Mouse (Mus musculus) hindbrain, embryonic 11.5 days (tissue): ENCODE measurements at regions not wholly inside any gene's neighbourhood (a gene's known extent, or its start where the extent isn't known, plus 50 kb on each side); places are given as distances from the start of the nearest gene placed in this dataset.

Experiments
- ATAC-seq: fragments of 200-750 bp; cut with Nextera tagmentation; 2 replicates; pipeline ENCODE4 v1.8.0; 2017; ENCODE audit warnings: mild to moderate bottlenecking, moderate TSS enrichment, moderate library complexity; ENCODE audit not compliant: low FRiP score
- DNase-seq: peaks from one replicate; pipeline ENCODE4 v3.0.0-alpha.2; 2015; ENCODE audit warnings: low spot score
- H3K27ac ChIP-seq: fragments of 300-500 bp; sonication (generic); 2 replicates; pipeline ENCODE4 v1.5.1; 2014; ENCODE audit warnings: mild to moderate bottlenecking, low read depth, low read length
- H3K27me3 ChIP-seq: fragments of 300-500 bp; sonication (generic); 2 replicates; pipeline ENCODE4 v1.6.1; 2014; ENCODE audit warnings: mild to moderate bottlenecking, low read length, moderate library complexity, mixed read lengths; ENCODE audit not compliant: control insufficient read depth, insufficient read depth
- H3K36me3 ChIP-seq: fragments of 300-500 bp; sonication (generic); 2 replicates; pipeline ENCODE4 v1.6.1; 2014; ENCODE audit warnings: mild to moderate bottlenecking, low read length, moderate library complexity, mixed read lengths; ENCODE audit not compliant: control insufficient read depth, insufficient read depth
- H3K4me1 ChIP-seq: fragments of 300-500 bp; sonication (generic); replicated peaks from 2 replicates; pipeline ENCODE4 v1.6.1; 2014; ENCODE audit warnings: low read length, mixed read lengths; ENCODE audit not compliant: control insufficient read depth, insufficient read depth
- H3K4me2 ChIP-seq: fragments of 300-500 bp; sonication (generic); replicated peaks from 2 replicates; pipeline ENCODE4 v1.6.1; 2014; ENCODE audit warnings: mild to moderate bottlenecking, low read depth, low read length
- H3K4me3 ChIP-seq: fragments of 300-500 bp; sonication (generic); 2 replicates; pipeline ENCODE4 v1.5.1; 2014; ENCODE audit warnings: low read depth, low read length
- H3K9ac ChIP-seq: fragments of 300-500 bp; sonication (generic); 2 replicates; pipeline ENCODE4 v1.6.1; 2014; ENCODE audit warnings: low read depth, low read length
- H3K9me3 ChIP-seq: fragments of 300-500 bp; sonication (generic); 2 replicates; pipeline ENCODE4 v1.6.1; 2016; ENCODE audit warnings: low read length; ENCODE audit not compliant: control insufficient read depth
- WGBS: fragments of 180-500 bp; shearing (Covaris S2); extraction: QIAGEN DNeasy Blood & Tissue Kit; methylation state at CpG from one replicate; pipeline ENCODE4 v1.1.7; 2014; 5-methylcytosine and 5-hydroxymethylcytosine counted together

DNA sequence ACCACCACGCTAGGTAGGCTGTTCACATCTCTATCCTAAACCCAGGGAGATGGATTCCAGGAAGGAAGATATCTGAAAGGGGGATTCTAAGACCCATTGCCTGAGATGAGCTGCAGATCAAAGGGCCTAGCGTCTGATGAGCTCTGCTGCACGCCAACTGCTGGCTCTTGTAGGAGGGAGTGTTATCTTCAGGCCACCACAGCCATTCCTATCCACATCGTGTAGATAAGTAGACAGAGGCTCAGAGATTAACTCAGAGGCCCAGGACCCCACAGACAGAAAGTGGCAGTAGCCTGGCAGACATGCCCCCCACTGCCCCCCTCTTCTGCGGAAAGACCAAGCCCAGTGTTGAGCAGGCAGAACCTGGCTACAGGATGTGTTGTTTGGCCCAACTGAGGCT lies 61.6 kb upstream of the Tle3 start:
- peaks cover 2% of the 10 kb centered on the region for H3K4me1 ChIP-seq
- WGBS, result 73% methylated on average over 5 of the region's 5 CpGs

DNA sequence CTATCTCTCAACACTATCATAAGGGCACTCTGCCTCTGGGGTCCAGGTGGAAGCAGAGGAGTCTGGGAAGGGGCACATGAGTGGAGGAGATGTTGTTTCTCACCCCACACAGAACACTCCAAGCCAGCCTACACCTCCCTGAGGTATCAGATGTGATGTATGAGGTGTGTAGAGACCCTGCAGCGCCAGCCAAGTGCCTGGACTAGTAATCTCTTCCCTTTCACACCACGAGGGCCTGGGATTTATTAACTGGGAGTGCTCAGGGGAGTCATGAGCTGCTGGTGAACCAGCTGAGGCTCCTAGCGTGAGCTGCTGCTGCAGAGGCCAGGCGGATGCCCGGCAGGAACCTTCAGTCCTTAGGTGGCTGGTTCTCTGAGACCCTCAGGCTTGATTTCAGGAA lies 60.6 kb upstream of the Tle3 start:
- no peak overlapping the region for H3K9ac ChIP-seq
- 37% methylated on average over 5 of the region's 5 CpGs for whole genome bisulfite sequencing
- H3K4me2 ChIP-seq, result no peak overlapping the region
- no peaks in the 10 kb centered on the region for H3K9me3 ChIP-seq
- H3K4me1 ChIP-seq, result peaks cover 10% of the 10 kb centered on the region
- H3K36me3 ChIP-seq, result no peaks in the 10 kb centered on the region
- no peaks in the 10 kb centered on the region for H3K27me3 ChIP-seq
- ATAC-seq, result peak; percentile 70
- no peak overlapping the region; the same call in 1 of the 2 replicates for H3K27ac ChIP-seq
- no peak overlapping the region for H3K4me3 ChIP-seq
- DNase-seq, result peak; percentile 51

More for the DNA sequence above, 61.6 kb upstream of the Tle3 start:
- no peaks in the 10 kb centered on the region for H3K27me3 ChIP-seq
- ATAC-seq (no peak), DNase-seq (no peak)
- no peak overlapping the region for H3K27ac ChIP-seq
- H3K36me3 ChIP-seq, result no peaks in the 10 kb centered on the region
- no peaks in the 10 kb centered on the region for H3K9me3 ChIP-seq
- no peak overlapping the region for H3K9ac ChIP-seq
- no peak overlapping the region for H3K4me3 ChIP-seq
- H3K4me2 ChIP-seq, result no peak overlapping the region

DNA sequence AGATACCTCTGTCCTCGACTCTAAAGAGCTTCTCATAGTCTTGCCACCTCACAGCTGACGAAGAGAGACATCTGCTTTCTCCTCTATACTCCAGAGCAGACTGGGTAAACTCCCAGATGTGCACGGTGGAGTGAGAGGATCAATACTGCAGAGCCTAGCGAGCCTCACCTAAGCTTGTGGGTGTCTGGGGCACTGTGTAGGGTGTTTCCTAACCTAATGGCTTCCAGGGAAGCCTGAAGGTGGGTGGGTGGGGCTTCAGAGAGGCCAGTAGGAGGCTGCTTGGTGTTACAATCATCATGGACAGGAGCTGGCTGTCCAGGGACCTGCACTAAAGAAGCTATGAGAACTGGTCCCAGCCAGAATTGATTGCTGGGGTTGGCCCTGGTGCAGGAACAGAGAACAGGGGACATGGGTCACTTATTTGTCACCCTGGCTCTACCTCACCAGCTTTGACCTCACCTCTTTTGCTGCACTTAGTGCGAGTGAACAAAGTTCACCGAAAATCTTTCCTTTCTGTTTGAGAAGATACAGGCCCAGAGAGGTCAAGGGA lies 57.5 kb upstream of the Tle3 start:
- H3K27ac ChIP-seq, result no peak overlapping the region
- no peak overlapping the region for H3K9ac ChIP-seq
- no peaks in the 10 kb centered on the region for H3K27me3 ChIP-seq

DNA sequence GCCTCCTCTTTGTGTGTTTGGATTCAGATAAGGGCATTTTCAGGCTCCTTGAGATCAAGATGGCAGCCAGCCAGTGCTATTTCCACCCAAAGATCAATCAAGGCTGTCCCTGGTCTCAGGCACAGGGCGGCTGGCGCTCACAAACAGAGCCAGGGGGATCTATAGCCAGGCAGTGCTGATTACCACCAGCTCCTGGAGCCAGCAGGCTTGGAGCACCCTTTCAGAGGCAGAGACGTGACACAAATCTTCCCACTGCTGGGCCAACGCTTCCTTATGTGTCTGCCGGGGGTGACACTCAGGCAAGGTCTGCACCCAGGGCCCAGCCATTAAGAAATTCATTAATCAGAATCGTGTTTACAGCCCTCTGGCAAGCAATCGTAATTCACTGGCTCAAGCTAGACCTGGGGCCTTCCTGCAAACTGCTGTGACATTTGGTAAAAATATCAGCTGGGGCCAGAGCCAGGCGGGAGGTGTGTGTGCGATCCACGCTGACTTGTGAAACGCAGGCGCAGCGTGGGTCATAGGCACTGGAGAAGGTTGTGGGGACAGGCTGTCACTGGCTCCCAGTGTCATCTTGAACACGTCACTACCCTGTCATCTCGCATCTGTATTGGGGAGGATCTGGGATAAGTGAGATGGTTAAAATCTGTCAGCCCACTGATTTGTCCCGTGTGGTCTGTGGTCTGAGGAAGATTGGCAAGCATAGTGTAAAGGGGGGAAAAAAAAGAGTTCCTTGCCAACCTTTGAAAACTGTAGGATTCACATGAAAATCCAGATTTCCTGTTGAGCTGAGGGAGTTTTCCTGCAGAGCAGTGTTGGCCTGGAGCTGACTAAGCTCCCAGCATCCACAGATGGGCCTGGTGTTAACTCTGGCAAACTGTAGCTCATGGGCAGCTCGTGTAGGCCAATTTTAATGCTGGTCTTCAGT lies 56.5 kb upstream of the Tle3 start:
- Histone ChIP-seq H3K4me2 (no peak overlapping the region), H3K27me3 (no peaks in the 10 kb centered on the region), H3K4me1 (peaks cover 10% of the 10 kb centered on the region), H3K9me3 (no peaks in the 10 kb centered on the region), H3K4me3 (no peak overlapping the region), H3K36me3 (no peaks in the 10 kb centered on the region), H3K27ac (peak overlapping the region; percentile 36; the same call in 1 of the 2 replicates), H3K9ac (no peak overlapping the region)
- ATAC-seq (peak; percentile 14; the same call in 1 of the 2 replicates), DNase-seq (no peak)
- 56% methylated on average over 17 of the region's 17 CpGs for WGBS

More for the DNA sequence above, 57.5 kb upstream of the Tle3 start:
- WGBS, result 79% methylated on average over 6 of the region's 6 CpGs
- Histone ChIP-seq H3K4me3 (no peak overlapping the region), H3K4me1 (peaks cover 10% of the 10 kb centered on the region), H3K4me2 (no peak overlapping the region), H3K9me3 (no peaks in the 10 kb centered on the region), H3K36me3 (no peaks in the 10 kb centered on the region)
- no peak for ATAC-seq
- no peak for DNase-seq

DNA sequence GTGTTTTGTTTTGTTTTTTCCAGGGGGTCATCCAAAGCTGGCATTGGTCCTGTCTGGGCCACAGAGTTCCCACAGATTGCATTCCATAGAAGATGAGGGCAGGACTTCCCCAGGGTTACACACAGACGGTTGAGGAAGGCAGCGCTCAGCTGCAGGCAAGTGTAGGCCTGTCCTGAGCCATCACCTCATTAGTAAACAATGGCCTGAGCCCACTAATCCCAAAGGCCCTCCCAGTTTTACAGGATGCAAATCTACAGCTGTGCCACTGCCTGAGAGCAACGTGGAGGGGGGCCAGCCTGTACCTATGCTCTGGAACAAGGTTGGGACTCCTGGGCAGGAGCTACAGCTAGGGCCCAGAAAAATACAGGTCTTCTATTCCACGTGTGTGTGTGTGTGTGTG lies 55.7 kb upstream of the Tle3 start:
- no peaks in the 10 kb centered on the region for H3K36me3 ChIP-seq
- H3K4me1 ChIP-seq, result peaks cover 10% of the 10 kb centered on the region
- no peaks in the 10 kb centered on the region for H3K9me3 ChIP-seq
- DNase-seq, result peak; percentile 61
- ATAC-seq, result peak; percentile 61
- 18% methylated on average over 4 of the region's 4 CpGs for WGBS
- no peak overlapping the region for H3K4me2 ChIP-seq
- H3K4me3 ChIP-seq, result no peak overlapping the region
- no peaks in the 10 kb centered on the region for H3K27me3 ChIP-seq
- no peak overlapping the region for H3K9ac ChIP-seq
- peak overlapping the region; percentile 36; the same call in 1 of the 2 replicates for H3K27ac ChIP-seq

DNA sequence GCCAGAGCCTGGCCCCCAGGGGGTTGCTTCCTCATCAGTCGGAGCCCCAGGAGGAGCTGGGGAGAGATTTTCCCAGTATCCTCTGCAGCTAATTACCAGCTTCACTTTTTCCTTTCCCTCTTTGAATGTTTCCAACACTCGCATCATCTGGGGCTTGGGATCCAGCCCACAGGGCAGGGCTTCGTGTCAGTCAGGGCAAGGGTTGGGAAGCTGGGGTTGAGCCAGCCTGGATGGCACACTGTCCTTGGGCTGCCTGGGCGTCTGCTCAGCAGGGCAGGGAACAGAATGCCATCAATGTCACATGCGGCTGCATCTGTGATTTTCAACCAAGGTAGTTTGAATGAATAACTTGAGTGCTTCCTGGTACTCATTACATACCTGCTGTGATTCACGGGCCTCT lies 52.4 kb upstream of the Tle3 start:
- Histone ChIP-seq H3K4me1 (peaks cover 14% of the 10 kb centered on the region; the same call in 1 of the 2 replicates), H3K27ac (no peak overlapping the region), H3K4me3 (no peak overlapping the region), H3K9ac (no peak overlapping the region), H3K9me3 (no peaks in the 10 kb centered on the region), H3K27me3 (no peaks in the 10 kb centered on the region), H3K4me2 (no peak overlapping the region), H3K36me3 (no peaks in the 10 kb centered on the region)
- DNase-seq (no peak), ATAC-seq (no peak)
- 65% methylated on average over 6 of the region's 6 CpGs for WGBS

DNA sequence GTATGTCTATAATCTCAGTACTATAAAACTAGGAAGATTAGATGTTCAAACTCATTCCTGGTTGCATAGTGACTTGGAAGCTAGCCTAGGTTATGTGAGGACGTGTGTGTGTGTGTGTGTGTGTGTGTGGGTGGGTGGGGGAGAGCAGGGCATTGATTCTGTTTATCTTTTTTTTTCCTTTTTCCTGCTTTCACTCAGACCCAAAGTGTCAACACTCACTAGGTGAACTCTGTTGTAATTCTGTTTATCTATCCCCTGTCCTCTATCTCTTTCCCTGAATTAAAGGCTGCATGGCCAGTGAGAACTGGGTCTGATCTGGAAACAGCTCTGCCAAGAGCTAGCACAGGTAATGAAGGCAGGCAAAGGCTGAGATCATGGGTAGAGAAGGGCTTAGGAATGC lies 50.9 kb upstream of the Tle3 start:
- whole genome bisulfite sequencing, result 73% methylated on average over 1 of the region's 1 CpGs
- Histone ChIP-seq H3K4me3 (no peak overlapping the region), H3K9me3 (no peaks in the 10 kb centered on the region), H3K27ac (no peak overlapping the region), H3K4me2 (no peak overlapping the region), H3K9ac (no peak overlapping the region), H3K36me3 (no peaks in the 10 kb centered on the region), H3K27me3 (no peaks in the 10 kb centered on the region; the same call in 1 of the 2 replicates), H3K4me1 (peaks cover 13% of the 10 kb centered on the region; the same call in 1 of the 2 replicates)
- DNase-seq (no peak), ATAC-seq (no peak)

DNA sequence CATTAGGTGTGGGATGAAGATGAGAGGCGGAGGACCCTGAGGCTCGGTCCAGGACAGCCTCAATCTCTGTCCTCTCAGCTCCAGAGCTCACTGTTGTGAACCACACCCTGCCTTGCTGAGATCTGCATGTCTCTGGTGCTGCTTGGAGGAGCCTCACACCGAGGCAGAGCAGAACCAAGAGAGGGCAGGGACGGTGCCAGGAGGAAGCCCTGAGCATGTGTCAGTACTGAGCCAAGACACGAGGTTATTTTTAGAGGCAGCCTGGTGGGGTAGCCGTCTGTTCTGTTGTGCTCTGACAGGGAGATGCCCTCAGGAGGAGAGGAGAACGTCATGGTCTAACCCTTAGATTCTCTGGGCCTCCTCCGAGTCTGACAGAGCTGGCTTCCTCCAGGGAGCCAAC lies 50.3 kb upstream of the Tle3 start:
- ATAC-seq, result no peak
- H3K27ac ChIP-seq, result no peak overlapping the region
- H3K4me3 ChIP-seq, result no peak overlapping the region
- no peaks in the 10 kb centered on the region for H3K36me3 ChIP-seq
- H3K9me3 ChIP-seq, result no peaks in the 10 kb centered on the region
- H3K9ac ChIP-seq, result no peak overlapping the region
- H3K4me1 ChIP-seq, result peaks cover 15% of the 10 kb centered on the region
- H3K27me3 ChIP-seq, result no peaks in the 10 kb centered on the region; the same call in 1 of the 2 replicates
- 57% methylated on average over 8 of the region's 8 CpGs for WGBS
- no peak for DNase-seq
- H3K4me2 ChIP-seq, result no peak overlapping the region
